Mouse (Mus musculus) left cerebral cortex, adult 18-20 months (tissue): ENCODE measurements at regions not wholly inside any gene's neighbourhood (a gene's known extent, or its start where the extent isn't known, plus 50 kb on each side); places are given as distances from the start of the nearest gene placed in this dataset.

Source experiments
- DNase-seq, 2 experiments: peaks; one replicate each; pipeline ENCODE4 v3.0.0; 2021 to 2022; ENCODE audit warnings: low spot score in 2 of 2, mixed read lengths in 1 of 2
- microRNA-seq, 2 experiments: library from miRNA; unstranded; fragments of <30 nt; microRNA quantifications; one replicate each; pipeline ENCODE4 v1.2.0; 2021

GRCm38 (mm10) chr6:107319565-107319964 is 210.0 kb upstream of the Lrrn1 start:
- no peak for DNase-seq

DNA sequence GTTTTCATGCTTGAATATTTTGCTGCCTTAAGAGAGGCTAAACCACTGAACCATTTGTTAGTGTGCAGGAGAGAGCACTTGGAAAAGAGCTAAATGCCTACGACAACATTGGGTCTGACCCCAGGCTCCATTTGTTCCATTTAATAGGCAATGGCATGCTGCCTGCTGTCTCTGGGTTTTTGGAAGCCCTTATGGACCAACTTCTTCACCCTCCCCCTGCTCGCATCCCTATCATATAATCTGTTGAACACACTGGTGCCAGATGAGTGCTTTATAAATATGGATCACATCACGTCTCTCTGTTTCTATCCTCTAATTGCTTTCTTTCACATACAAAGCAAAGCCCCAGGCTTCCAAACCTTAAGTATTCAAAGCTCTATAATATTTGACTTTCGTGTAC is 179.1 kb upstream of the Lrrn1 start:
- no peak for DNase-seq

- no peak for DNase-seq
Measured at GRCm38 (mm10) chr6:107375274-107375673, 154.3 kb upstream of the Lrrn1 start.

GRCm38 (mm10) chr6:107378489-107378888 is 151.1 kb upstream of the Lrrn1 start:
- no peak for DNase-seq

DNA sequence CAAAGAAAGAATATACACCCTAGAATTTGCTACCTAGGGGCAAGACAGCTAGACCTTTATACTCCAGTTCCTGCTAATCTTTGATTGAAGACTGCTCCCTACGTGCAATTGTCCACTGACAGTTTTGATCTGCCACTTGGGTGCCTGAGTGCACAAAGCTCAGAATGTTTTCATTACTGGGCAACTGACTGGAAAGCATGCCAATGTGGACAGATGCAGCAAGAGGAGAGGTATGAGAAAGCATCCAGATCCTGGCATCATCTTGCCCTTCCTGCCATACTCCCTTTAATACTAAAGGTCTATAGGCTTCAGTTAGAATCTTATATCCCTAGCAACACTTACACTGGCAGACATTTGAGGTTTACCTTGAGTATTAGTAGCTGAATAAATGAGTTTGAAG is 148.9 kb upstream of the Lrrn1 start:
- DNase-seq, result no peak

GRCm38 (mm10) chr6:107386094-107386678 is 143.4 kb upstream of the Lrrn1 start:
- DNase-seq, result no peak

- no peak for DNase-seq
Measured at GRCm38 (mm10) chr6:107389892-107390291, 139.7 kb upstream of the Lrrn1 start.

DNA sequence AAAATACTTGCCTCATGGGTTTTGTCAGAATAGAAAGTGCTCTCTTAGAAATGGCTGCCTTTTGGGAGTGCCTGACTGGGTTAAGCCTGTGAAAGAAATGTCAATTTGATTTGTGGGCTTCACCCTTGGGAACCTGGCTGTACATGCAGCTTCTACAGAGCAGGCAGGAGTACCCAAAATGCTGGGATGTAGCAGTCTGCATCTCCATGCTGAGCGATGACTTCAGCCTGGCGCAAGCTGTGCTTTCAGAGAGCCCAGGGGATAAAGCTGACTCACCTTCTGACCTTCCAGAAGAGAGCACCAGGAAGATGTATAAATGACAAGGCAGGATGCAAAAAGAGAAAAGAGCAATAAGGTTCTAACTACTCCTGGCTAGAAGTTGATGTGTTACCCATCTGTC is 135.0 kb upstream of the Lrrn1 start:
- no peak for DNase-seq

DNA sequence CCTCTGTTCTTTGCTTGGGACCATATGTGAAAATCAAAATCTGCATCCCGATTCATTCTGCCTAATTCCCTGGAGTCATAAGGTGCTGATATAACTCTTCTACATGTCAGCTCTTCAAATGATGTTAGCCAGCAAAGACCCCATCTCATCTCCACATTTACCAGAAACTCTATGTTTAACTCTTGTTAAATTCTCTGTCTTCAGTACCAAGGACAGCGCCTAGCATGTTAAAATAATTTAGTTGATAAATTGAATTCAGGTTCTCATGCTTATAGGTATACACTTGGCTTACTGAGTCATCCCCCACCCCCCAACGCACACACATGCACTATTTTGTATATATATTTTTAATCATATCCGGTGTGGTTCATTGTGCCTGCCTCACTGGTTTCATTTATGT is 113.8 kb upstream of the Lrrn1 start:
- DNase-seq, result no peak

DNA sequence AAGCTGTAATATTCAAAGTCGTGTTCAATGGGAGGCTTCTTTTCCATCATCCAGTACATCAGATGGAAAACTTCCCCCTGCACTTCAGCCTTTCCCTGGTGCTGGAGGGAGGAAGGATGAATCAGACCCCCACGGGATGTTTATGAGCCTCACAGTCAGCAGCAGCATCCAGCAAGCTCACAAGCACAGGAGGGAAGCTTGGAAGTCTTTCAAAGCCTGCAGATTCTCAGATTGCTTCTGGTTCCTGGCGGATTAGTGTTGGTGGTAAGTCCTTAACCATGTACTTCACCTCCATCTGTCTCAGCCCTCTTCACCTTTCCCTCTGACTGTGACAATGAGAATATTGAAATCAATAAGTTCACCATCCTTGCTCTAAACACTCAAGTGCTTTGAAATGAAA is 107.5 kb upstream of the Lrrn1 start:
- DNase-seq, result no peak

DNA sequence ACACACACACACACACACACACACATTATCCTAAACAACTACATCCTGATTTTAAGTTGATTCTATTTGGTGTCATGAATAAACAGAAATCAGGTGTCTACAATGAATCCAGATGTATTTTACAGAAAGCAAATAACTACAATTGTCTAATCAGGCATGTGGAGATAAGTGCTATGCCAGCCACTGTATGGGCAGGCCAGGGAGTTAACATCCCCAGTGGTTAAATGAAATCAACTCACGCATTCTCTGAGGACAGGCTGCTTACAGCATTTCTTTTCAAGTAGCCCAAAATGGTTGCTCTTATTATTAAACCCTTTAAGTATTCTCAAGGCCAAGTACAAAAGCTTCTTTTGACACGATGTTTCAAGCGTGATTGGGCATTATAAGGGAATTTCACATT is 103.0 kb upstream of the Lrrn1 start:
- DNase-seq, result no peak

- peak in 1 of 2 experiments; percentile 13 for DNase-seq
Measured at GRCm38 (mm10) chr6:107431033-107431432, 98.5 kb upstream of the Lrrn1 start.

- no peak for DNase-seq
Measured at GRCm38 (mm10) chr6:107442058-107442457, 87.5 kb upstream of the Lrrn1 start.

DNA sequence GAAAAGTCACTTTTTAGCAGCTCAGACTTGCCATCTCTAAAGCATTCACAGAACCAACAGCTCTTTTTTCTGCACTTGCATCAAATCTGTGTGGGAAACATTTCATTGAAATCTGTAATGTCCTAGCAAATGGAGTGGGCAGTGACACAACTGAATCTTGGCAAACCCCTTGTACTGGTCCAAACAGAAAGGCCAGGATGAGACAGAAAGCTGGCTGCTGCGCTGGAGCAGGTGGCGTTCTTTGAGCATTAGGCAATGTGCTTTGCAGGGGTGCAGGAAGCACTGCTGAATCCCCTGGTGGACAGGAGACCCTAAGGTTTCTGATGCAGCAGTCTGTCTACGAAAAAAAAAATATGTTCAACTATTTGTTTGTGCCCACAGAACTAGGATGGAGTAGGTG is 85.2 kb upstream of the Lrrn1 start:
- DNase-seq, result peak in 1 of 2 experiments; percentile 19

- no peak for DNase-seq
Measured at GRCm38 (mm10) chr6:107459220-107459619, 70.3 kb upstream of the Lrrn1 start.

DNA sequence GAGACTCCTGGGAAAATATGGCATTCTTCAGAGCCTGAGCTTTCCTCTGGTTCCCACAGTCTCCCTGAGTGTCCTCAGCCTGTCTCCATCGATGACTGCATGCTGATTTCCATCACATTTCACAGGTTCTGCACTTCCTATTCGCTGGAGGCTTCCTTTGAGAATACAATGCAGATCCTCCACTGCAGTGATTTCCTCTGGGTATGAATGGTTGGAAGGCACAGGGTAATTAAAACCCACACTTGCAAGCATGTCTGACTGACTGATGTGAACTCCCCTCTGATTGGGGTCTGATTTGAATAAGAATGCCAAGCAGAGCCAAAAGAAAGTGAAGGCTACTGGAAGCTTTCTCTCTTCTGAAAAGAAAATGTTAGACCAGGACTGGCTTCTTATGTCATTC is 67.1 kb upstream of the Lrrn1 start:
- DNase-seq, result no peak

DNA sequence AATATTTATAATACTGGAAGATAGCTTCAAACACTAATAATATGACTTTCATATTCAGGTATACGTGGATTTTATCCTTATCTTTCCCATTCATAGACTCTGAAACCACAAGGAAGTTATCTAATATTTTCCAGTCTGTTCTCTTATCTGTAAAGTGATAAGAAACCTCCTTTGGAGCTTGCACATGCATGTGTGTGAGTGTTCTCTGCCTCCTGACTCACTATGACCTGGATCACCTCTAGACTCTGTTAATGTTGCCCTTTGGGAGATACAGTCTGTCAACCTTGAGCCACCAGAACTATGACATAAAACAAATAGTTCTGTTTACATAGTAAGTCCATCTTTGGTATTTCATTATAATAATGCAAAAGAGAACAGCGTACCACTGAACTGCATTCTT is 56.2 kb upstream of the Lrrn1 start:
- no peak for DNase-seq

GRCm38 (mm10) chr6:107474125-107474524 is 55.4 kb upstream of the Lrrn1 start:
- DNase-seq, result no peak

Small RNAs in the stretch of these regions (microRNA-seq; reads per million reads assigned to microRNA genes)
- 0 reads per million in 2 experiments for gene Gm27690
